Mouse (Mus musculus) megakaryocyte-erythroid progenitor cell, adult 5-6 weeks (primary cell): ENCODE results near the gene Cep170. TPM values are rescaled to one million over a fixed set of nuclear protein-coding genes. Genes with fewer than 3 reads are reported as not detected.
A peak's percentile ranks its signal among the peaks of the same experiment; 100 is the strongest.

Source experiments
- ATAC-seq: replicated peaks from 2 replicates; pipeline ENCODE4 v1.8.0; 2016; ENCODE audit warnings: mild to moderate bottlenecking, inconsistent platforms; ENCODE audit not compliant: severe bottlenecking, poor library complexity, low FRiP score, low TSS enrichment
- total RNA-seq, 2 experiments: library from RNA; stranded (forward) in 1 of 2; stranded (reverse) in 1 of 2; fragments of 200-1000, 215-1000 nt in 1 of 2; fragments of >200 nt in 1 of 2; fragmentation: Nextera tagmentation in 1 of 2; gene quantifications; 2 replicates each; pipeline ENCODE4 v1.2.3; 2014 to 2017

Cep170 gene
- total RNA-seq, 2 experiments from 2014 or later: 28.0 to 38.4 TPM

DNA sequence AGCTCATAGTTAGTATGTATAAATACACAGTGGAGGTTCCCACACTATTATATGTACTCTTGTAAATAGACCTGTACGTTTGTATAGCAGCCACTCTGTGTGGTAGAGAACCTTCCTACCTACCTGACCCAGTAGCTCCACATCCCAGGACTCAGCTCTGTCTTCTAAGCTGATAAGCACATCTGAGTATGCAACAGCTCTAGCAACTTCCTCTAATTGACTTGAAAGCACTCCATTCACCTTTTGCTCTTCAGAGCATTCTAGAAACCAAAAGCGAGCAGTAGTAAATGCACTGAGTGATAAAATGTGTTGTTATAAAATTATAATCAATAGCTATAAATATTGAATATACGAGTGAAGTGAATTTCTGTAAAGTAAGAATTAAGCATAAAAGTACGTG lies 13.1 kb upstream of the Cep170 start:
- no peak for ATAC-seq

DNA sequence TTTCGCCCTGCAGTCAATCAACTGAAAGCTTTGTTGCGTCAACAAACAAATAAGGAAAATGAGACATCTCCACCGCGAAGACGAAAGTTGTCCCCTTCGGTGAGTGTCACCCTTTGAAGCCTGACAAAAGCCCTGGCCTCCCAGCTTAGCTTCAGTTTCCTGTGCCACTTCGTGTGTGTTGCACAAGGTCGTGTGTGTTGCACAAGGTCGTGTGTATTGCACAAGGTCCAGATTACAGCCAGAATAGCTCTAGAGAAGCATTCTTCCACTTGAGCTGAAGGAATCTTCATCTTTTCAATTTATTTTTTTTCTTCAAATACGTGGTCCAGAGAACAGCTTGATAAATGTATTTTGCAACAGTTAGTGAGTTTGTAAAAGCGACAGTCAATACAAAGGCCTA lies 12.3 kb upstream of the Cep170 start:
- ATAC-seq: no peak

DNA sequence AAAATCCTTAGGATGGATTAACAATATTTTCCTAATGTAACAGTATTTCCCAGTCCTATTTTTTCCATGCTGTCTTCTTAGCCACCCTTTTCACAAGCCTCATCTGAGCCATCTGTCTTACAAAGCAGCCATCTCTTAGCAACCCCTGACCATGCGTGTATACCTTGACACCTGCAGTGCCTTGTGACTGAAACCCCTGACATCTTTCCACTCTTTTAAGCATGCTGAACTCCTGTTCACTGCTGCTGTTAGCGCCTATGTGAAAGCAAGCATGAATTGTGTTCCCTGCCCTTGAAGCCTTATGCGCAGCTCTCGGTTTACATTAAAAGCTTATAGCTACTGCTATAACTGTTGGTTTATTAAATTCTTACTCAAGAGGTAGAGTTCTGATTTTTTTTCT lies 11.2 kb upstream of the Cep170 start:
- ATAC-seq: no peak

DNA sequence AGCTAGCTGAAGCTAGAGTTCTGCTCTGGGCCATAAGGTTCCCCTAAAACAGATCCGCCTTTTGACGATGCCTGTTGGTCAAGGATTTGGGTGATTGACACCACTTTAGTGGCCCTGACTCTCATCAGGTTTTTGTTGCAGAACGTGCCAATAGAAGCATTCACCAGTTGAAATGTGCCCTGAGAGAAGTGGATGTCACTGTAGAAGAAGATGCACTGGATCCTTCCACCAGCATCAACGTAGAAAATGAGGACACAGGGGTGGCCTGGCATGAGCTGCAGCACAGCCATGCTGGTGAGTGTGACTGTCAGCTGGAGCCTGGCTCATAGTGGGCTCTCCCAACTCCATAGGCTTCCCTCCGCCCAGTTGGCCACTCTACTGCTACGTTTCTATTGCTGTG lies 10.7 kb upstream of the Cep170 start:
- no peak for ATAC-seq

DNA sequence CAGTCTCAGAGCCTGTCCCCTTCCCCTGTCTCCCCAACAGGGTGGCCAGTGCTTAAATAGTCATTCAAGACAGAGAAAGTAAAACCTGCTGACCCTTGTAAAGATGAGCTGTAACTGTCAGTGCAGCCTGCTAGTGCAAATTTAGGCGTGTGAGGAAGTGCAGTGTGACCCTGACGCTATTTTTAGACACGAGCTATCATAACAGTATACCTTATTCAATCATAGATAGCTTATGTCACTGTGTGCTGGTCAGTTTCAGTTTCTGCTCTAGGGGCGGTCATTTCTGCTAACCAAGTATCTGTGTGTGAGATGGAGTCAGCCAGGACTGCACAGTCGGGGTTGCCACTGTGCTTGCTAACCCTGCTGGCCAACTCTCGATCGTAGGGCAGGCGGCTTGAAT lies 10.0 kb upstream of the Cep170 start:
- no peak for ATAC-seq

DNA sequence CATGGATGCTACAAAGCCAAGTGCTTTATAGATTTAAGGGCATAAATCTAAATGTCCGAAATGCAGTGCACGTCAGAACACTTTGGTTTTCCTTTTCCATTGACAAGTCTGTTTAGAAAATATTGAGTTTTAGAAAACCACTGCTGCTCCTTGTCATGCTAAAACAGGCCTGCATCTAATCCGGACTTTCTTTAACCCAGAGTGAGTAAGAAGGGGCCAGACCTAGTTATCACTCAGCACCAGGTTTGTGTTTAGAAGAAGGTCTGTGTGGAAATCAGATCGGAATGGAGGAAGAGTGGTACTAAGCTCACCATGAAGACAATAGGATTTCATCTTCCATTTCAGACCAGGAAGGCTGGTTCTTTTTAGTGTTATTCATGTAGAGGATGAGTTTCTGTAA lies 9.1 kb upstream of the Cep170 start:
- peak; percentile 70 for ATAC-seq

DNA sequence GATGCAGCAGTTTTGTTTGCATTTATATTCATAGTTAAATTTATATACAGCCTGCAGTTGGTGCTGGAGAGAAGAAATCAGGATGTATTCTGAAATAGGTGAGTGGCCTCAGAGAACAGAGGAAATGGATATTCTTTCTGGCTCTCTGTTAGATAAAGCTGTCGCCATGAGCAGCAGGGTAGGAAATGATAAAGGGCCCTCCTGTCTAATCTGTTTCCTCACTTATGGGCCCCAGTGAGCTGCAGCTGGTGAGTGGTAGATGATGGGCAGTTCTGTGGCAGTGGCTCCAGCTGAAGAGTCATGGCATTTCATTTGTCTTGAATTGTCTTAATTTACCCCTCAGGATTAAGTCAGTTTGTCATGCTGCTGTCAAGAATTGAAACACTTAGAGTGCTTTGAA lies 8.1 kb upstream of the Cep170 start:
- ATAC-seq: peak; percentile 96

DNA sequence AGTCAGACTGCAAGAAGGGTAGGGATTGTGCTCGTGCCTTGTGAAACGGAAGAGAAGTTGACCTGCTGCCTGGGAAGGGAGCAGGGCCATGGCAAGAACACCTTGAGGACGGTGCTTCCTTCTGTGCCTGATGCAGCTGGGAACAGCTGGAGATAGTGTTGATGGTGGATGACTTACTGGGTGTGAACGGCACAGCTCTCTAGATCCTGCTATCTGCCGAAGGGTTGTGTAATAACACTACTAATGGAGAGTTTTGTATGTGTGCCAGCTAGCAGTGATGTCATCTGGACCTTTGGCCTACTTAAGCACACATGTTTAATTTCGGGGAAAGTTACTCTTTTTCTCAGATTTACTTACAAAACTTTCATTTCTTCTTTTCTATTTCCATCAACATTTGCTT lies 4.9 kb upstream of the Cep170 start:
- no peak for ATAC-seq

DNA sequence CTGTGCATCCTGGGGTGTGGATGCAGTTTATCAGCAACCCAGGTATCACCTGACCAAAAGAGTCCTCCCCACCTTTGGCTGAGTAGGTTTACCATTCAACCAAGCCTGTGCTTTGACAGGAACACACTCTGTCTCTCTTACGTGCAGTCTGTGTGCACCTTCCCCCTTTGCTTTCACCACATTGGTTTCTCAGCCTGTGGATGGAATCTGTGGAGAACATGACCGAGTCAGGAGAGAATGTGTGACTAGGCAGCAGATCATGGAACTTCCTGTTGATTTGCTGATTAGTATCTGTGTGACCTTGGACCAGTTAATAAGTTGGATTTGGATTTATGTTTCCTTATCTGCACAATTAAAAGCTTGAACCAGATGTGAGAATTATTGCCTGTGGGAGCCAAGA lies 4.3 kb upstream of the Cep170 start:
- ATAC-seq: no peak

DNA sequence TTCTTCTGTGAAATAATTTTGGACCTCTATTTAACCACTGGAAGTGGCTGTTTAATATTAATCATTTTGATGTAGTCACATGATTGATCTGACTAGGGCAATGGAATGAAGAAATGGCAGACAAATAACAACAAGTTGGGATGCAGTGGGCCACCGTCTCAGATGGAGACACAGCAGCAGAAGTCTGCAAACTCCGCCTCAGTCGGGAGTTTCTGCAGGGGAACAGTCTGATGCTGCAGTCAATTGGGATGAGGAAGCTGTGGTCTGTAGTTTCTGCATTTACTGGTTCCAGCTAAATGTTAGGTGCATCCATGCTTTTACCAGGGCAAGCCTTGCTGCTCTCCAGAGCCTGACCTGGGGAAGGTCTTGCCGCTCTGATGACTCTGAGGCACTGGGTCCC lies 2.9 kb upstream of the Cep170 start:
- ATAC-seq: no peak

DNA sequence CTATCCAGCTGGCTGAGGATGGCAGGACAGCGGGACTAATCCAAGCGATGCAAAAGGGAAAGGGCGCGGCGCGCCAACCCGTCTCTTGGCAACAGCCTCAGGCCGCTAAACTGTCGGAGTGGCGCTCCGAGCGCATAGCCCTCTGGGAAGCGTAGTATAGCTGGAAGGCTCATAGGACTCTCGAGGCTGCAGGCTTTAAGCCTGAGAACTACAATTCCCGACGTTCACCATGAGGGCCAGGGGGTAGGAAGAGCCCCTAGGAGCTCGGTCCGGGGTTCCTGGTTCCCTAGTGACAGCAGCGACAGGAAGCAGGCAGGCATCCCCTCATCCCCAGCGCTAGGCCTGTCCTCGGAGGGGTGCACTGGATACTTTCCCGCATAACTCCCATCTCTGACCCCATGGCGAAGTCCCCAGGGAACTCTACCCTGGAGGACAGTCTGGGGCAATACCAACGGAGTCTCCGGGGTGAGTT lies 760 bp upstream of the Cep170 start, which contains the start of gene Sdccag8:
Sdccag8 (plus strand) TSS at position 70 of the 472 bp plus-strand sequence.
- ATAC-seq: peak; percentile 92

DNA sequence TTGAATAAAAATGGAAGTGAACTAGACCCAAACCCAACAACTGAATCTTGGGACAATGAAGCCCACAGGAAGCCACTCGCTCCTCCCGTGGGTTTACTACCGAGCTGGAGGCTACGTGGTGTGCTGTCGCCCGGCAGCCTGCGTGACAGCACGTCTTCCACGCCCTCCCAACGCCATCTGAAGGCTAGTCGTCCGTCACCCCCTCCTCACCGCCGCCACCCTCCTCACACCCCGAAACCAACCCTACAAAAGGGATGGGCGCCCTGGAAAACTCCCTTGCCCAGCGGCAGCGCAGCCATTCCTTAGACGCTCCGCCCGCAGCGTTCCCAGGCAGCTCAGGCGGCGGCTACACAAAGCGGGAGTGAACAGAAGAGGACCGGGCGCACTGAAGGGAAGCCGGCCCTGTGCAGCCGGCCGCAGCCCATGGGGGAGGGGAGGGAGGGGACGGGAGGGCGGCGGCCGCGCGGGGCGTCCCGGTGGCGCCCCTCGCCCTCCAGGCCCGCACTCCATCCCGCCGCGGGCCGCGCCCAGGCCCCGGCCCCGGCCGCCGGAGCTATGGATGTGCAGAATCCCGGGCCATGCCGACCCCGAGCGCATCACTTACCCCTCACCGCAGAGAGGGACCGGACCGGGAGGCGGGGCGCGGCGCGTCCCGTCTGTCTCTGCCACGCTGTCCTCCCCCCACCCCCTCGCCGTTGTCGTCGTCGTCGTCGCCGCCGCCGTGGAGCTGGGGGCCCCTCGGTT lies 403 bp downstream of the Cep170 start:
- ATAC-seq: peak; percentile 38

DNA sequence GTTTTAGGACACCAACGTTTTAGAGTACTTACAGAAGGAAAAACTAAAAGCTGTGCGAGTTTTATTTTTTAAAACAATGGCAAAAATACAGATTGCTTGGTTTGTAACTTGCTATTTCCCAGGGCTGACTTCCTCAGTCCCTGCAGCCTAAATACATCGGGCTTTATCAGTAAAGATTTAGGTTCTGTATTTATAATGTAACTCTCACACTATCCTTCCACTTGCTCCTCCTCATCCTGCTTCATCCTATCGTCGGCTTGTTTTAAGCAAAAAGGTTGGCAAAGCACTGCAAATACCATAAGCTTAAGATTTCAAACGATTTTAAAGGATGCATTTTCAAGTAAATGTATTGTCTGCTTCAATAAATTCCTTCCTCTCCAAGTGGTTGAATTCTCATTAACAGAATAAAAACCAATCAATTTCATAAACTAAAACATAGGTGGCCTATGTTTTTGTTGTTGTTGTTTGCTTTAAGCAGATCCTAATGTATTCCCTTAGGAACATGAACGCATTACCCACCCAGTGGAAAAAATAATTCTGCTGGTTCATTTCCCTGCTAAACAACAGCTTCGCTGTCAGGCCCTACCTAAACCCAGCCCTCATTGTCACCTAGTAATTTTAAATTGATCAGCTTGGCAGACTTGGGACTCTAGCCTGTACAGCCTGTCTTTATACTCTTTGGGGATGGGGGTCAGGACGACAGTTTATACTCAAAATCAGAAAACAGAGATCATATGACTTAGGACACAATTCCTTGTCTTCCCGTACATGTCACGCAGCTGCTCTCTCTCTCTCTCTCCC lies 1.2 kb downstream of the Cep170 start:
- no peak for ATAC-seq

DNA sequence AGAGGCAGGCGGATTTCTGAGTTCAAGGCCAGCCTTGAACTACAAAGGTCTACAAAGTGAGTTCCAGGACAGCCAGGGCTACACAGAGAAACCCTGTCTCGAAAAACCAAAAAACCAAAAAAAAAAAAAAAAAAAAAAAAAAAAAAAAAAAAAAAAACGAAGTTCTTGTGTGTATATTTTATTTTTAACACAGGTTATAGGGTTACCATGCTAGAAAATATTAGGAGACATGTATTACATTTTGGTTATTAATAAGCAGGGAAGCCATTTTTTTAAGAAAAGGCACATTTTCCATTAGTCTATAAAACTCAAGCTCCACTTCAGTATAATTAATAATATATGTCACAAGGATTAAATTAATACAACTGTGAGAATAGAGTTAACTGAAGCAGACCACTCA lies 2.0 kb downstream of the Cep170 start:
- no peak for ATAC-seq

DNA sequence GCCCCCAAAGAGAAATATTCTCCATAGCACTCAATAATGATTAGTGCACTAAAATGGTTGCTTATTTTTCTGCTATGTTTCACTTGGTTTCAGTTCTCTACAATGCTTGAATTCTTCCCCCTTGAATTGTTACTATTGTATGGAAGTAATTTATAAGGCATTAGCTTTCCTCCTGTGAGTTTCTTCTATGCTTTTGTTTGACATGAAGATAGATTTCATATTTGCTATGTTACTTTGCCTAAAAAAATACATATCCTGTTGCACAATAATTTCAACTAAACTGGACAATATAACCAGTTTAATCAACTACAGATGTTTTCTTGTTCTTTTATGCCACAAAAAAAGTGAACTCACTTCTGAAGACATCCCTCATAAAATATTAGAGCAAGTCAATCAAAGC lies 3.7 kb downstream of the Cep170 start:
- no peak for ATAC-seq

DNA sequence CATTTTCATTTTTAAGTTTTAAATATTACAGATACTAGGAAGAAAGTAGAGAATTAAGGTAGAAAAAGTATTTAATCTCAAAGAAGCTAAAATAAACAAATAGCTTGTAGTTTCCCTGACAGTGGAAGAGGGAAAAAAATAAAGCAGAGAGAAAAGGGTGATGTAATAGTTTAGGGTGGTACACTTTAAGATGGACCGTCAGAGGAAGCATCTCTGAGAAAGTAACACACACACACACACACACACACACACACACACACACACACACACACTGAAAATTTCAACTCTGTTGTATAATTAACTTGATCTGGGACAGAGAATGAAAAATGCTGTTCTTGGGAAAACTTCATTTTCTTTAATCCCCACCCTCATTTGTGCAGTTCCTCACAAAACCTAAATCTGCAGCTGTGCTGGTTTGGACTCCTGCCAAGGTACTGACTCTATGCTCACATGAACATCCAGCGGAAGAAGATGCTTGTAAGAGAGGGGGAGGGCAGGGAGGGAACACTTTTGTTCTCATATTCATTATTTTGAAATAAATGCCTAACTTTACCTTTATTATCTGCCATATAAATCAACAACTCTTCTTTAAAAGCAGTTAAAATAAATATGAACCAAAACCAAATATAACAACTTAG lies 13.0 kb downstream of the Cep170 start:
- ATAC-seq: peak; percentile 74

DNA sequence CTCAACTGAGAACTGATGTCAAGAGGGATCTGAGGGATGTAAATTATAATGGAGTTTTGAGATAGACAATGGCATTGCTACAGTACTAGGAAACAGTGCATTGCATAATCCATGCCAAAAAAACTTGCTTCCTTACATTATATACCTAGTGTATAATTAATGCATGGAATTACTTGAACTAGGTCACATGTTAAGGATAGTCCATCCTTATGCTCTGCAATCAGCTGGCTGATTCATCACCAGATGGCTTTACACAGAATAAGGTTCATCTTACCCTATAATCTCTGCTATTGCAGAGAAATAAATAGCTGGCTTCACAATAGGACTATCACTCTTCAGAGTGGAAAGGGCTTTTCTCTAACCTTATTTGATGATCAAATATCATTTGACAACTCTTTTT lies 15.2 kb downstream of the Cep170 start:
- no peak for ATAC-seq

DNA sequence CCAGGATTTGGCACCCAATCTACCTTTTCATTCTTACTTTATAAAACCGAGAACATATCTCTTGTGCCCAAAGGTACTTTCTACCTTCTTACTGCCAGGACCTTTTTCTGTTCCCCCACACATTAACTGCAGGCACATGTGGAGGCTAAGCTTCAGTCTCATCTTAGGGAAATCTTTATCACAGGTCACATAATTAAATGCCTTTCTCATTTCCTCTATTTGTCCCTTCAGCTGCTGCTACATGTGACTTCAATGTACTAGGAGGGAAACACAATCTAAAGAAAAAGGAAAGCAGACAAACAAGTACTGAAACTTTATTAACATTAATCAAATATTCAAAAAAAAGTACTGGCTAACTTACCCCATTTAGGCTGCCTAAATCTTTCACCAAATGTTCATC lies 21.7 kb downstream of the Cep170 start:
- no peak for ATAC-seq

DNA sequence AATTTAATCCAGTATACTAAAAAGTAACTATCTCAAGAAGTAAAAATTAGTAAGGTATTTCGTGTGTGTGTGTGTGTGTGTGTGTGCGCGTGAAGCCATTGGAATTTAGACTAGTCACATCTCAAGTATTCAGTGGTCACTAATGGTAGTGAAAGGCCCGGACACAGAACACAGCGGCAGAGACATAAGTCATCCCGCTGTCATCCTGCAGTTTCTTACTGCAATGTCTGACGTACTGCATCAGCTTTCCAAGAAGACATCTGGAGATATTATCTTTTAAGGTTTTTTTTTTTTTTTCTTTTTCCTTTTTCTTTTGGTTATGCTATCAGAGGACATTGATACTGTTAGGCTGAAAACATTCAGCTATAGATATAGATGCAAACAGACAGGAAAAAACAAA lies 24.5 kb downstream of the Cep170 start:
- ATAC-seq: no peak

DNA sequence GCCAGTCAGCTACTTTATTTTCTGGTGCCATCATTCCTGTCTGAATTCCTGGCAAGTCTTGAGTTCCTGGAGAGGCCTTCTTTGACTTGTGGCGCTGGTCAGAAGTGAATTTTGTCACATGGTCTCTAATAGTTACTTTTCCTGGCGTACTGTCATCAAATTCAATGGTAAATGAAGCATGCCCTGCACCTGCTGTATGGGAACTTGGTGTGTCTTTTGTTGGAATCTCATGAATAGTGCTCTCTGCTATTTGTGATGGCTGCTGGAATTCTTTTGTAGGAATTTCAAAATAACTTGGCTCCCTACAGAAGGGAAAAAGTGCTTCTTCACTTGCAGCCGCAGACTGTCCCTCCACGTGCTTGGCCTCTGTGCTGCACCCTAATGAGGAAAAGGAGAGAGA lies 39.3 kb downstream of the Cep170 start:
- ATAC-seq: no peak
